Mouse (Mus musculus) thymus, postnatal 0 days (tissue): ENCODE results near the gene Gm21983. TPM values are rescaled to one million over a fixed set of nuclear protein-coding genes. Genes with fewer than 3 reads are reported as not detected.

Experiments used
- DNase-seq: peaks from one replicate; pipeline ENCODE4 v3.0.0-alpha.2; 2015; ENCODE audit warnings: low spot score
- polyA plus RNA-seq: library from polyadenylated mRNA; unstranded; fragments of >200 nt; fragmentation: Nextera tagmentation; extraction: Ambion mirVana; gene quantifications from 2 replicates; pipeline ENCODE4 v1.2.1, GENCODE M21; 2015

The Gm21983 gene
- polyA plus RNA-seq, 1 experiment from 2014 or later: not detected

- no peak for DNase-seq
Observed at GRCm38 (mm10) chr7:27161744-27162143, 19.1 kb downstream of the Gm21983 start.

GRCm38 (mm10) chr7:27160921-27161320 is 20.0 kb downstream of the Gm21983 start:
- DNase-seq: no peak

- DNase-seq: peak; percentile 90
Observed at GRCm38 (mm10) chr7:27159882-27160281, 21.0 kb downstream of the Gm21983 start.

- DNase-seq: no peak
Observed at GRCm38 (mm10) chr7:27159256-27159655, 21.6 kb downstream of the Gm21983 start.

GRCm38 (mm10) chr7:27158171-27158570 is 22.7 kb downstream of the Gm21983 start:
- no peak for DNase-seq

- DNase-seq: no peak
Observed at GRCm38 (mm10) chr7:27156005-27156404, 24.9 kb downstream of the Gm21983 start.

GRCm38 (mm10) chr7:27153205-27153764 is 27.6 kb downstream of the Gm21983 start, which contains the start of gene Cyp2t4:
Gene Cyp2t4 (plus strand): TSS chr7:27153714.
- no peak for DNase-seq

GRCm38 (mm10) chr7:27136410-27136996 is 44.4 kb downstream of the Gm21983 start:
- no peak for DNase-seq

- DNase-seq: no peak
Observed at GRCm38 (mm10) chr7:27133757-27134156, 47.1 kb downstream of the Gm21983 start.

- no peak for DNase-seq
Observed at GRCm38 (mm10) chr7:27133156-27133555, 47.7 kb downstream of the Gm21983 start.

- DNase-seq: peak; percentile 48
Observed at GRCm38 (mm10) chr7:27132588-27132987, 48.3 kb downstream of the Gm21983 start.

- DNase-seq: no peak
Observed at GRCm38 (mm10) chr7:27131387-27131786, 49.5 kb downstream of the Gm21983 start.

- DNase-seq: no peak
Observed at GRCm38 (mm10) chr7:27130521-27131370, 50.1 kb downstream of the Gm21983 start.

GRCm38 (mm10) chr7:27129811-27130210 is 51.1 kb downstream of the Gm21983 start:
- no peak for DNase-seq

GRCm38 (mm10) chr7:27128946-27129345 is 51.9 kb downstream of the Gm21983 start:
- no peak for DNase-seq

GRCm38 (mm10) chr7:27128162-27128561 is 52.7 kb downstream of the Gm21983 start:
- DNase-seq: peak; percentile 33

GRCm38 (mm10) chr7:27124969-27125368 is 55.9 kb downstream of the Gm21983 start:
- no peak for DNase-seq

GRCm38 (mm10) chr7:27124305-27124832 is 56.5 kb downstream of the Gm21983 start:
- DNase-seq: no peak

GRCm38 (mm10) chr7:27119676-27120075 is 61.2 kb downstream of the Gm21983 start, which contains the start of gene Cyp2f2:
Gene Cyp2f2 (plus strand): TSS chr7:27119909.
- DNase-seq: no peak
